Mouse (Mus musculus) gastrocnemius, postnatal 36 days (tissue): ENCODE measurements around the gene Atrnl1. TPM values are rescaled to one million over a fixed set of nuclear protein-coding genes. Genes with fewer than 3 reads are reported as not detected.

Source experiments
- DNase-seq, 2 experiments: peaks; one replicate each; pipeline ENCODE4 v3.0.0; 2022
- intact Hi-C: fragments of 180-260 bp; cut with DNase I; formaldehyde crosslinking; loops from one replicate; pipeline ENCODE4 v1.15.1; 2025
- microRNA-seq, 2 experiments: library from miRNA; unstranded; fragments of <30 nt; microRNA quantifications; one replicate each; pipeline ENCODE4 v1.2.0; 2021
- total RNA-seq, 2 experiments: library from RNA; stranded (reverse); gene quantifications; 2 replicates each; pipeline ENCODE4 v1.2.3; 2021

Atrnl1 gene
- total RNA-seq, 2 experiments from 2014 or later = 6.4 to 6.8 TPM

DNA sequence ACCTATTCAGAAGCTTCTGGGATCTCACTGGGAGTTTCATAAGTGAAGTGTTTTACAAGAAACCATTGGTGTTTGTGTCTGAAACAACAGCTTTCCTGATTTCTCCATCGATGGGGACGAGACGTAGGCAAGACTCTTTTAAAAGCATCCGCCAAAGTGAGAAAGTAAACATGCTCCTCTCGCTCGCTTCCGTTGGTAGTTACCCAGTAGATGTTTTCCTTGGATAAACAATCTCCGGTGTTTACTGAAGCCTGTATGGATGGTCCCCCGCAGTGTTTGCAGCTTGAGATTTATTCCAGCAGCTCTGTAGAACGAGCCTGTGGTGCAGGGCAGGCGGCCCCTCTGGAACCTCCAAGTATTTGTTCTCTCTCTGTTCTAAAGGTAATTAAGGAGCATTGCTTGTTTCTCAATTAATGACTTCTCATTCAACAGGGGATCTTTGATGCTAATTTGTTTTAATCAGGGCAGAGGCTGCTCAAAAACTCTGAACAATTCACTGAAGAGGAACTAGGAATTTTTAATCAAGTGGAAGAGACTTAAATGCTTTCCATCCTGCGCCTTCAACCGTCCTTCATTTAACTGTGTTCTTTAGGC lies 529.5 kb downstream of the Atrnl1 start:
- intact Hi-C loops = no loop called here
- DNase-seq = no peak

DNA sequence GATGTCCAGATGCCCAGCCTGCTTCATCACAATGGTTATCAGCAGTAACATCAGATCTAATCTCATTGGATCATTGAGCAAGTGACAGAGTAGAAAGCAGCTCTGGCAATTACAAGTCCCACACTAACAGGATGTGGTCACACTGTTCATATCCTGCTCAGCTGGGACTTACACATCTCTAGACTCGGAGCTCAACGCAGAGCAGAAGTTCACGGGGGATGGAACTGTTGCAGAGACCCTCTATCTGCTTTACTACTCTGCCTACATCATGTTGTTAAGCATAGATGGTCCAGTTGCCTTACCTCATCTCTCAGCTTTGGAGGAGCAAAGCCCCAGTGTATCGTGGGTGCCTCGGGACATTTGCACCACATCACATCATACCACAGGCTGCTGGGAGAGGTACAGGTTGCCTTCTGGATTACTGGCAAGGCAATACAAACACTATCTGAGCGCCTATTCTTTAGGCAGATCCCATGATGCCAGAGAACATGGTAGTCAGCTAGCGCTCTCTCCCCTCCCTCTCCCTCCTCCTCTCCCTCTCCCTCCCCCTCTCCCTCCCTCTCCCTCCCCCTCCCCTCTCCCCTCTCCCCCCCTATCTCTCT lies 533.1 kb downstream of the Atrnl1 start:
- intact Hi-C loops = no loop called here
- no peak for DNase-seq

GRCm38 (mm10) chr19:58145521-58145920 lies 534.7 kb downstream of the Atrnl1 start:
- DNase-seq = no peak
- intact Hi-C loops = no loop called here

- DNase-seq = no peak
- intact Hi-C loops = no loop called here
Observed at GRCm38 (mm10) chr19:58151257-58151656, 540.4 kb downstream of the Atrnl1 start.

DNA sequence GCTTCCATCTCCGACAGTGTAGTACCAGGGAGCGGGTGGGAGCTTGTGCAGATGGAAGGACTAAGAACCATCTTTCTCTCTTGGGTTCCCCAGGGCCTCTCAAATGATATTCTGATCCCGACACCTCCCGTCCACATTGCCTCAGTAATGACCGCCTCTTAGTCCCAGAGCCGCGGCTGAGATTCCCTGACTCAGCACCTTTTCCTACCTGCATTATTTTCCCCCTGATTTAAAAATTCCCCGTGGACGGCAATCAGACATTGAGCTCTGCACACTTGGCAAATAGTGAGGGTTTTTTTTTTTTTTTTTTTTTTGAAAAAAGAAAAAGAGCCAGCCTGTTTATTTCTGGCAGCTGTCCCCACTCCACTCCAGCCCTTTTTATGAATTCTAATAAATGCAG lies 550.7 kb downstream of the Atrnl1 start:
- DNase-seq = no peak
- intact Hi-C loops = no loop called here

DNA sequence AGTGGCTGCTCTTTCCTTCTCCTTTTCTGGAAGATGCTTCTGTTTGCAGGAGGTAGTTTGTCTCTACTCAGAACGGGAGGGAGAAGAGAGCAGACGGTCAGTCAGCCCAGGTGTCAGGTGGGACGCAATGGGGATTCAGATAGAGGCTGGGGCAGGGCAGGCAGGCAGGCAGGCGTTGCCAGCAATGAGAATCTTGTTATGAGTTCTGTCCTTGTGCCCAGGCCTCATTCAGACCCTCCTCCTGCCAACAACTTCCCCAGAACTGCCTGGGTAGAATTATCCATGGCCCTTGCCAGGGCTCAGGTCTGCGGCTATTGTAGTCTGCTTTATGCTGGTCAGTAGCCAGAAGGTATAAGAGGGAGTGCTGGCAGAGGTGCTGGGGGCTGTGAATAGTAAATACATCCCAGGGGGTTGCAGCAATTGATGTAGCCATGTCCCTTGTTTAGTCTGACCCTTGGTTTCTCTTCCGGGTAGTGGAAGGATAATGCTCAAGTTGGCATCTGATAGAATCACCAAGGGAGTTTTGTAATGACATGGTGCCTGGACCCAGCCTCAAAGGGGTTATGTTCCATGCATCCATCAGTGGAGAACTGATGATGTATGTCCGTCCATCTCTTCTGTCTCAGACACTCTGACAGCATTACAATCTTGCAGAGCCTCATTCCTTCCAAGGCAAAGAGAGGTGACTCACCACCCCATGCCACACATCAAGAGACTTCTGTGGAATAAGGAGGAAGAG lies 554.2 kb downstream of the Atrnl1 start:
- DNase-seq = no peak
- intact Hi-C loops = no loop called here

DNA sequence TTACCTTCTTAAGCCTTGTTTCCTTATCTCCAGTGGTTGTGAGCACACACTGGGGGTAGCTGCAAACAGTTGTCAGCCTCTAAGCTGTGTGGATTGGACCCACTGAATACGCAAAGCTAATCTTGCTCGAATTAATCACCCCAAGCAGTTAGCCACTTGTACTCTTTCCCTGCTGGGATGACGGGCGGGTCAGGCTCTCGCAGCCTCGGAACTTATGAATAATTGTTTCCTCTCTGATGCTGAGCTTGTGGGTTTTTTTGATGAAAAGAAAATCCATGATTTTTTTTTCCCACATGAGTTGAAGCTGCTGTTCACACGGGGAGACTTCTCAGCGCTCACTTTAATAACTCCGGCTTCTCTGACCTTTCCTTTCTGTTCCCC lies 554.8 kb downstream of the Atrnl1 start:
- intact Hi-C loops = no loop called here
- no peak for DNase-seq

DNA sequence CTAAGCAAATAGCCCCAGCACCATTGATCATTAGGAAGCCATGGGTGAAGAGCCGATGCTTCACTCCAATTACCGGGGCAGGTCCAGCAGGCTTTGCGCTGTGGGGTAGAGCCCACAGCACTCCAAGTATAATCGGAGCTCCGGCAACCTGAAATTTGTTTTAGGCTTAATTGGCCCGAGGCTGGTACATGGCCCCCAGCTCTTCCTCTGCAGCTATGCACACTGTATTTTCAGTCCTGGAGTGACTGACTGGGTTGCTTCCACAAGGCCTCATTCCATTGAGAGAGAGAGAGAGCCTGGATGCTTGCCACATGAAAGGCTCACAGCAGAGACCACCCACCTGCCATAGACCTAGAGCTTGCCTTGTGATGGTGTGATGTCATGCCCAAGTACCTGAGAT lies 555.3 kb downstream of the Atrnl1 start:
- intact Hi-C loops = no loop called here
- DNase-seq = no peak

DNA sequence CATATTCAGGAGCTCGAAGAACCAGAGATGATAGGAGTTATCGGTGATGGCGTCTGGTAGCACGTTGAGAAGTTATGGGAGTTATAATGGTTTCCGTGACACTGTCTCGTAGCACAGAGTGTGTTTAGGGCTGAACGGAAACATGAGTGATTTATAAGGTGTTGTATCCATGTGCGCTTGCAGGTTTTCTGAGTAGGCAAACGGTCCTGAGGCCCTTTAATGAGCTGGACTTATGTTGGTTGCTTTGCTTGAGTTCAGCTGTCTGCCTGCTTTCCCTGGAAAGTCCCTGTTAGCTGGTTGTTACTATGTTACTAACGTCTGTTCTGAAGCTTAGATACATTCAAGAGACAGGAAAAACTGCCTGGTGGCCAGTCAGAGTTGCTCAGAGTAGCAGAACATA lies 567.6 kb downstream of the Atrnl1 start:
- intact Hi-C loops = no loop called here
- no peak for DNase-seq

GRCm38 (mm10) chr19:58180773-58181172 lies 569.9 kb downstream of the Atrnl1 start:
- intact Hi-C loops = no loop called here
- DNase-seq = no peak

Small RNAs within 50 kb of the gene (microRNA-seq; reads per million reads assigned to microRNA genes)
- gene Mir5623 = 0 reads per million in 2 experiments

Other genes starting within 250 kb of the Atrnl1 start
- gene Trub1, start 158.1 kb upstream of the Atrnl1 start, total RNA-seq = 1 to 10 TPM; 4.4 to 4.7 TPM